Mouse (Mus musculus): ENCODE results near the gene Hp. TPM values are rescaled to one million over a fixed set of nuclear protein-coding genes. Genes with fewer than 3 reads are reported as not detected.

Hp gene
- polyA plus RNA-seq, 2 experiments, result 31.9 to 50.8 TPM

DNA sequence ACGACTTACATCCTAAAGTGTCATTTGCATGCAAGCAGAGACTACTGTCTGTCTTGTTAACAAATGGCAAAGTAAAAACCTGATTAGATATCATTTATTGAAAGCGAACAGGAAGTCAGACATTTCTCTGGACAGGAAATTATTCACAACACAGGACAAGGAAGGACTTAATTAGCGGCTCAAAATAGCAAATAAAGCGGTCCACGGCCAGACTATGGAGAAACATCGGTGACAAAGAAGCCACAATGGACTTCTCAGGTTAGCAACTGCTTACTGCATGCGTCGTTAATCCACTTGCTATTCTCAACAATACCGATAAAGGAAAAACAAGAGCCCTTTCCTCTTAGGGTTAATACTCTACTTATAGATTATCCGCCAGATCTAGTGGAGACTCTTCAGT lies 14.2 kb downstream of the Hp start:
- Histone ChIP-seq H3K9ac (replicated peaks) (peak overlapping the region; percentile 99), H3K27me3 (ENCODE audit: control insufficient read depth, insufficient read depth, low read length) (no peaks in the 10 kb centered on the region), H3K9me3 (ENCODE audit: control insufficient read depth, low read length) (no peaks in the 10 kb centered on the region), H3K4me2 (ENCODE audit: low read depth) (peak overlapping the region; percentile 95), H3K36me3 (replicated peaks; ENCODE audit: control insufficient read depth, insufficient read depth, low read depth) (peaks cover 22% of the 10 kb centered on the region), H3K4me1 (replicated peaks; ENCODE audit: control insufficient read depth in 2 of 2, insufficient read depth in 2 of 2, low read length in 1 of 2) (peaks cover 16 to 17% of the 10 kb centered on the region in 2 experiments), H3K4me3 (ENCODE audit: insufficient read depth in 1 of 2, low read depth in 2 of 2, low read length in 2 of 2) (peak overlapping the region; percentile 96 to 98), H3K27ac (peak overlapping the region; percentile 93)
- peak in 1 of 3 experiments; percentile 11 for DNase-seq (ENCODE audit: low read depth in 3 of 3, low spot score in 3 of 3)
- TF ChIP-seq EP300 (IDR thresholded peaks at IDR 0.05; ENCODE audit: low read depth), result no peak
- no peak for TF ChIP-seq CTCF (IDR thresholded peaks at IDR 0.05; ENCODE audit: low read depth)
- no peak for ATAC-seq (ENCODE audit: insufficient read depth)
- WGBS (ENCODE audit: insufficient replicate concordance), result 2% methylated on average over 10 of the region's 10 CpGs

DNA sequence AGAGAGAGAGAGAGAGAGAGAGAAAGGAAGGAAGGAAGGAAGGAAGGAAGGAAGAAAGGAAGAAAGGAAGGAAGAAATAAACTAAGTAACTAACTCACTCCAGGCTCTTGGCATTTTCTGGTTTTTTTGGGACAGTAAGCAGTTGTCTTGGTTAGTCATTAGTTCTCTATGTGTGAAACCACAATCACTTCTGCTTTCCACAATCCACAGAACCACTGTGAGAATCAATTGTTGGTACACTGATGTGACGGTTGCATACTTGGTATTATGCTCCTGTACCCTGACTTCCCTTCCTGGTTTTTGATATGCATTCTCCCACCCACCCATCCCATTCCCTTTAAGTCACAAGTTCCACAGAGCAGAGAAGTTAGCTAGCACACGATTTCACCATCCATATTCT lies 15.1 kb downstream of the Hp start:
- Histone ChIP-seq H3K9me3 (ENCODE audit: control insufficient read depth, low read length) (no peaks in the 10 kb centered on the region), H3K4me3 (ENCODE audit: insufficient read depth in 1 of 2, low read depth in 2 of 2, low read length in 2 of 2) (peak overlapping the region in 1 of 2 experiments; percentile 98; a peak in 2 of 4 replicates), H3K36me3 (replicated peaks; ENCODE audit: control insufficient read depth, insufficient read depth, low read depth) (peaks cover 29% of the 10 kb centered on the region), H3K4me2 (ENCODE audit: low read depth) (peak overlapping the region; percentile 95), H3K27ac (no peak overlapping the region), H3K4me1 (replicated peaks; ENCODE audit: control insufficient read depth in 2 of 2, insufficient read depth in 2 of 2, low read length in 1 of 2) (peaks cover 16 to 17% of the 10 kb centered on the region in 2 experiments), H3K9ac (replicated peaks) (no peak overlapping the region), H3K27me3 (ENCODE audit: control insufficient read depth, insufficient read depth, low read length) (no peaks in the 10 kb centered on the region)
- DNase-seq (ENCODE audit: low read depth in 3 of 3, low spot score in 3 of 3) (no peak), ATAC-seq (ENCODE audit: insufficient read depth) (no peak)
- 29% methylated on average over 2 of the region's 2 CpGs for WGBS (ENCODE audit: insufficient replicate concordance)
- TF ChIP-seq CTCF (IDR thresholded peaks at IDR 0.05; ENCODE audit: low read depth) (no peak), EP300 (IDR thresholded peaks at IDR 0.05; ENCODE audit: low read depth) (no peak)

DNA sequence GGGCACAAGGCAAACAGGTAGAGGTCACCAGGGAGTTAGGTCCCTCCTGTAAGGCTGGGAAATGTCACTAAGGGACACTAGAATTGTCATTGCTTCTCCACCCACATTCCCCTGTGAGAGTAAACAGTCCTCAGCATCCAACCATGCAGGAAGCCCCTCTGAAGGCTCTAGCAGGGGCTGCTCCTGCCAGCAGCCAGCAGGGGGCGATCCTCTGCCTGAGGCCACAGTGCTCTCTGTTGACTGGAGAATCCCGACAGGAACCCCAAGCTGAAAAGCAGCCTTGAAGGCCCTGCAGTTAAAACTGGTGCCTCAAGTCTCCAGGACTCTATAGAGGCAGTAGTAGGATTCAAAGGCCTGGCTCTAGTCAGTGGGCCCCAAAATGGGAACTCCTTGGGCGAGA lies 27.3 kb downstream of the Hp start:
- H3K9me3 ChIP-seq (ENCODE audit: control insufficient read depth, low read length), result no peaks in the 10 kb centered on the region
- WGBS (ENCODE audit: insufficient replicate concordance), result 34% methylated on average over 3 of the region's 3 CpGs
- DNase-seq (ENCODE audit: low read depth in 3 of 3, low spot score in 3 of 3) (no peak), ATAC-seq (ENCODE audit: insufficient read depth) (no peak)
- H3K9ac ChIP-seq (replicated peaks), result no peak overlapping the region
- TF ChIP-seq CTCF (IDR thresholded peaks at IDR 0.05; ENCODE audit: low read depth) (peak; percentile 81), EP300 (IDR thresholded peaks at IDR 0.05; ENCODE audit: low read depth) (no peak)
- H3K4me3 ChIP-seq (ENCODE audit: insufficient read depth in 1 of 2, low read depth in 2 of 2, low read length in 2 of 2), result no peak overlapping the region
- peaks cover 72% of the 10 kb centered on the region for H3K36me3 ChIP-seq (replicated peaks; ENCODE audit: control insufficient read depth, insufficient read depth, low read depth)
- H3K27ac ChIP-seq, result no peak overlapping the region
- H3K4me2 ChIP-seq (ENCODE audit: low read depth), result no peak overlapping the region
- no peaks in the 10 kb centered on the region for H3K4me1 ChIP-seq (replicated peaks; ENCODE audit: control insufficient read depth in 2 of 2, insufficient read depth in 2 of 2, low read length in 1 of 2)
- no peaks in the 10 kb centered on the region for H3K27me3 ChIP-seq (ENCODE audit: control insufficient read depth, insufficient read depth, low read length)

DNA sequence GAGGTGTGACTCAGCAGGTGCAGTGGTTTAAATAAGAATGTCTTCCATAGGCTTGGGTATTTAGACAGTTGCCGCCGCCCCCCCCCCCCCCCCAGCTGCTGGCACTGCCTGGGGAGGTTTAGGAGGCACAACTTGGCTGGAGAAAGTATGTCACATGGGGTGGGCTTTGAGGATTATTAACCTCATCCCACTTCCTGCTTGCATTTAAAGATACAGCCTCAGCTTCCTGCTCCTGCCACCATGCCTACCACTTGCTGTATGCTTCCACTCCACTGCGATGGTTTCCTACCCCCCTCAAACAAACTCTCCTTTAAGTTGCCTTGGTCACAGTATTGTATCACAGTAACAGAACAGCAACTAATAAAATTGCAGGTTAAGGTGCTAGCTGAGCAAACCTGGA lies 34.9 kb downstream of the Hp start:
- Histone ChIP-seq H3K27me3 (ENCODE audit: control insufficient read depth, insufficient read depth, low read length) (no peaks in the 10 kb centered on the region), H3K9me3 (ENCODE audit: control insufficient read depth, low read length) (no peaks in the 10 kb centered on the region), H3K36me3 (replicated peaks; ENCODE audit: control insufficient read depth, insufficient read depth, low read depth) (peaks cover 12% of the 10 kb centered on the region), H3K4me1 (replicated peaks; ENCODE audit: control insufficient read depth in 2 of 2, insufficient read depth in 2 of 2, low read length in 1 of 2) (no peaks in the 10 kb centered on the region), H3K27ac (no peak overlapping the region), H3K4me3 (ENCODE audit: insufficient read depth in 1 of 2, low read depth in 2 of 2, low read length in 2 of 2) (no peak overlapping the region), H3K9ac (replicated peaks) (no peak overlapping the region), H3K4me2 (ENCODE audit: low read depth) (no peak overlapping the region)
- no peak for ATAC-seq (ENCODE audit: insufficient read depth)
- no peak for TF ChIP-seq EP300 (IDR thresholded peaks at IDR 0.05; ENCODE audit: low read depth)
- no peak for TF ChIP-seq CTCF (IDR thresholded peaks at IDR 0.05; ENCODE audit: low read depth)
- no peak for DNase-seq (ENCODE audit: low read depth in 3 of 3, low spot score in 3 of 3)
- WGBS (ENCODE audit: insufficient replicate concordance), result 18% methylated on average over 3 of the region's 3 CpGs

DNA sequence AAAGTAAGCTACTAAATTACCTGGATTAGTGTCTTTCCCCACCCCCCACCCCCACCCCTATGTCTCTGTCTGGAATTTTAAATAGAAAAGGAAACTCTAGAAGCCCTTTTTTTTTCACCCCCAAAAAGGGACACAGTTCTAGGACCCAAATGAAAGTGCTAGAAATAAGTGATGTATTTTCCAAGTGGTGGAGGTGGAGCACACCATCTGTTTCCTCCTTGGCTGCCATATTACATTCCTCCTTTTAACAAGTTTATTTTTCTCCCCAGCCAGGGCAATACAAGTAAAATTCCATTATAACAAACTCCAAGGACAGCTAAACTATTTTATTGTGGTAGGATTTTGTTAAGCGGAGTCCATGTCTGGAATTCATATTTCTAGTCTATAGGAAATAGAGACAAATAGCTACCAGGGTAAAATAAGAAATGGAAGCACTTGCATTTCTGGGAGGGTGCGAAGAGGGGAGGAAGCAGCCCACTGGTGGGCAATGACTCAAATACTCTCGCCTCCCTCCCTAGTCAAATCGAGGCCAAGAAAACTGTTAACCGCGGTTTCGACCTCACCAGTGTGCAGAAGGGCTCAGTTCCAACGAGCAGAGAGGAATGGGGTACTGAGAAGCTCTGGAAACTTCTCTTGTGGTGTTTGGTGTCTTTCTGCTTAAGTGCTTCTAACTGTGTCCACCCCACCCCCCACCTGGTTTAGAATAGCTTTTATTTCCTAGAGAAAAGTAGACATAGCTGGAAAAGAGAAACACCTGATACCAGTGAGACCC lies 36.0 kb downstream of the Hp start:
- ATAC-seq (ENCODE audit: insufficient read depth), result no peak
- Histone ChIP-seq H3K9ac (replicated peaks) (no peak overlapping the region), H3K4me2 (ENCODE audit: low read depth) (no peak overlapping the region), H3K9me3 (ENCODE audit: control insufficient read depth, low read length) (no peaks in the 10 kb centered on the region), H3K4me1 (replicated peaks; ENCODE audit: control insufficient read depth in 2 of 2, insufficient read depth in 2 of 2, low read length in 1 of 2) (no peaks in the 10 kb centered on the region), H3K4me3 (ENCODE audit: insufficient read depth in 1 of 2, low read depth in 2 of 2, low read length in 2 of 2) (no peak overlapping the region), H3K36me3 (replicated peaks; ENCODE audit: control insufficient read depth, insufficient read depth, low read depth) (peaks cover 5% of the 10 kb centered on the region), H3K27ac (no peak overlapping the region), H3K27me3 (ENCODE audit: control insufficient read depth, insufficient read depth, low read length) (no peaks in the 10 kb centered on the region)
- TF ChIP-seq CTCF (IDR thresholded peaks at IDR 0.05; ENCODE audit: low read depth) (no peak), EP300 (IDR thresholded peaks at IDR 0.05; ENCODE audit: low read depth) (no peak)
- DNase-seq (ENCODE audit: low read depth in 3 of 3, low spot score in 3 of 3), result no peak
- WGBS (ENCODE audit: insufficient replicate concordance), result 65% methylated on average over 8 of the region's 8 CpGs
